Comparison of ENCODE assay signal across 8 mouse cellular contexts in the genomic region with DNA sequence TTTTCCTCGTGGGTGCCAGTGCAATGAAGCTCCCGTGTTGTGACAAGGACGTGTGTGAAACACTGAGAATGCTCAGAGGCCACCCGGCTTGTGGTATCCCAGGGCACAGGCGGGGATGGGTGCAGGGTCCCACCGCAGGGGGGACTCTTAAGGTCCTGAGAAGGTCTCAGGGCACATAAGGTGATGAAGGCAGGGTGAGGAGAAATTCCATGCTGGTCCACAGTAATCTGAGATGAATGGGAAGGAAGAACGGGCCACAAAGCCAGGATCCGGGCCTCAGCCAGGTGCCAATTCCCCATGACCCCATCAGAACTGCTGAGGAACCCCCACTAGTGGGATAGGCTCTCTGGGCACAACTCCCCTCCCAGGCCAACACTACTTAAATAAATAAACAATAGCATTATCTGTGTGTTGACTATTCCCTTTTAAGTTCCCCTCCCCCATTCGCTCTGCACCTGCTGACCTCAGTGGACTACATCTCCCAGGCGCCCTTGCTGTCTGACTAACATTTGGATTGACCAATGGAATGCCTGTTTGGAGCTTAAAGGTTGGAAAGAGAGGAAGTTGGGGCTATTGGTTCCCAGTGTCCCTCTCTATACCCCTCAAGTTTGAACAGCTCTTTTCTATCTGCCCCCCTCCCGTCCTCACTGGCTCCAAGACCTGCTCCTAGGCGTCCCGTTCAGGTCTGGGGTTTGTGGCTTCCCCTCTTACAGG. TPM values are rescaled to one million over a fixed set of nuclear protein-coding genes. Genes with fewer than 3 reads are reported as not detected.
DNase-seq lines count a peak whose midpoint lies in the region; ATAC-seq and TF ChIP-seq lines count a peak whose summit lies in the region.

No protein-coding gene starts in this region.

- WGBS in embryonic facial prominence, embryonic 11.5 days, result 38% methylated on average over 13 of the region's 13 CpGs
- WGBS in heart, postnatal 0 days, result 41% methylated on average over 13 of the region's 13 CpGs
- 36% methylated on average over 13 of the region's 13 CpGs for WGBS in midbrain, embryonic 11.5 days

- peaks cover 4% of the 10 kb centered on the region for H3K27me3 ChIP-seq in embryonic facial prominence, embryonic 11.5 days (ENCODE audit: control insufficient read depth, insufficient read depth, low read length)
- H3K27me3 ChIP-seq in heart, postnatal 0 days (ENCODE audit: control insufficient read depth, insufficient read depth, low read length), result peaks cover 6% of the 10 kb centered on the region
- no peaks in the 10 kb centered on the region; the same call in 1 of the 2 replicates for H3K27me3 ChIP-seq in midbrain, embryonic 11.5 days (ENCODE audit: control insufficient read depth, insufficient read depth, low read length)

- H3K4me1 ChIP-seq in embryonic facial prominence, embryonic 11.5 days (ENCODE audit: control insufficient read depth, insufficient read depth, low read length), result peaks cover 2% of the 10 kb centered on the region; the same call in 1 of the 2 replicates
- H3K4me1 ChIP-seq in heart, postnatal 0 days (ENCODE audit: control insufficient read depth, insufficient read depth), result peaks cover 6% of the 10 kb centered on the region
- peaks cover 24% of the 10 kb centered on the region for H3K4me1 ChIP-seq in midbrain, embryonic 11.5 days (ENCODE audit: control insufficient read depth, insufficient read depth, low read length)

- TF ChIP-seq CTCF in heart, postnatal 0 days (IDR thresholded peaks at IDR 0.05; ENCODE audit: low read depth), result no peak

- no peak overlapping the region for H3K27ac ChIP-seq in embryonic facial prominence, embryonic 11.5 days (replicated peaks; ENCODE audit: low read depth, low read length)
- H3K27ac ChIP-seq in heart, postnatal 0 days (ENCODE audit: low read depth), result no peak overlapping the region
- peak overlapping the region; percentile 32 for H3K27ac ChIP-seq in midbrain, embryonic 11.5 days (ENCODE audit: low read depth, low read length)

- no peak for TF ChIP-seq EP300 in heart, postnatal 0 days (IDR thresholded peaks at IDR 0.05; ENCODE audit: low read depth)

- H3K4me3 ChIP-seq in embryonic facial prominence, embryonic 11.5 days (ENCODE audit: low read depth, low read length), result no peak overlapping the region
- 0 out of 2 replicates have a peak overlapping the region, but pooled peaks have one; percentile 17 for H3K4me3 ChIP-seq in heart, postnatal 0 days (ENCODE audit: low read depth, low read length)
- H3K4me3 ChIP-seq in midbrain, embryonic 11.5 days (ENCODE audit: low read depth, low read length), result 0 out of 2 replicates have a peak overlapping the region, but pooled peaks have one; percentile 9

- no peaks in the 10 kb centered on the region for H3K36me3 ChIP-seq in embryonic facial prominence, embryonic 11.5 days (replicated peaks; ENCODE audit: control insufficient read depth, insufficient read depth, low read depth, low read length)
- no peaks in the 10 kb centered on the region for H3K36me3 ChIP-seq in heart, postnatal 0 days (replicated peaks; ENCODE audit: control insufficient read depth, insufficient read depth, low read length)
- no peaks in the 10 kb centered on the region for H3K36me3 ChIP-seq in midbrain, embryonic 11.5 days (ENCODE audit: control insufficient read depth, insufficient read depth, low read length)

- peak; percentile 68; the same call in 1 of the 2 replicates for ATAC-seq in embryonic facial prominence, embryonic 11.5 days (replicated peaks; ENCODE audit: insufficient number of reproducible peaks, low FRiP score, low TSS enrichment, low read depth)
- ATAC-seq in heart, postnatal 0 days (ENCODE audit: insufficient read depth, low read depth), result peak; percentile 49
- peak; percentile 58 for ATAC-seq in midbrain, embryonic 11.5 days (ENCODE audit: low FRiP score)
- no peak for ATAC-seq in activated CD4-positive, CD25-positive, alpha-beta regulatory T cell, adult 4 months

- H3K9ac ChIP-seq in embryonic facial prominence, embryonic 11.5 days (replicated peaks; ENCODE audit: low read length), result no peak overlapping the region
- H3K9ac ChIP-seq in heart, postnatal 0 days (replicated peaks; ENCODE audit: low read depth, low read length), result no peak overlapping the region
- H3K9ac ChIP-seq in midbrain, embryonic 11.5 days (ENCODE audit: low read length), result peak overlapping the region; percentile 43; the same call in 1 of the 2 replicates

- H3K4me2 ChIP-seq in embryonic facial prominence, embryonic 11.5 days (ENCODE audit: low read depth, low read length), result peak overlapping the region; percentile 19; the same call in 1 of the 2 replicates
- H3K4me2 ChIP-seq in heart, postnatal 0 days (ENCODE audit: low read depth, low read length), result peak overlapping the region; percentile 36
- H3K4me2 ChIP-seq in midbrain, embryonic 11.5 days, result peak overlapping the region; percentile 40

- no peaks in the 10 kb centered on the region for H3K9me3 ChIP-seq in embryonic facial prominence, embryonic 11.5 days (replicated peaks; ENCODE audit: control insufficient read depth, low read length)
- no peaks in the 10 kb centered on the region for H3K9me3 ChIP-seq in heart, postnatal 0 days (replicated peaks; ENCODE audit: control insufficient read depth, low read length)
- peaks cover 5% of the 10 kb centered on the region; the same call in 1 of the 2 replicates for H3K9me3 ChIP-seq in midbrain, embryonic 11.5 days (ENCODE audit: control insufficient read depth, low read length)

- peak; percentile 27 to 28 for DNase-seq in urinary bladder, adult 18-20 months (ENCODE audit: low spot score in 2 of 2)
- DNase-seq in urinary bladder, adult 2 months (ENCODE audit: low spot score), result no peak
- peak; percentile 71 for DNase-seq in embryonic facial prominence, embryonic 11.5 days (ENCODE audit: low spot score)
- DNase-seq in heart, postnatal 0 days (ENCODE audit: low spot score), result peak; percentile 51
- DNase-seq in kidney, postnatal 4 days, result peak; percentile 68 to 70
- peak; percentile 92 for DNase-seq in midbrain, embryonic 11.5 days (ENCODE audit: low spot score, missing footprints)
- DNase-seq in right cerebral cortex, postnatal 36 days (ENCODE audit: low spot score in 2 of 2), result no peak

RNA-seq across cellular contexts. Expression of gene Cux2, which starts 4.4 kb away (rescaled TPM):
- 4.7 and 5.1 TPM in 2 replicates for polyA plus RNA-seq in urinary bladder, adult 2 months (2012; rRNA removed)
- polyA plus RNA-seq in embryonic facial prominence, embryonic 11.5 days (2014; fragmentation: Nextera tagmentation; extraction: Ambion mirVana), result 4.5 and 6.2 TPM in 2 replicates
- 3.3 and 9.5 TPM in 2 replicates for total RNA-seq in heart, postnatal 0 days (2014; rRNA removed; ENCODE audit: low replicate concordance)
- 1.3 and 1.4 TPM in 2 replicates for polyA plus RNA-seq in heart, postnatal 0 days (2015; fragmentation: Nextera tagmentation; extraction: Ambion mirVana)
- polyA plus RNA-seq in midbrain, embryonic 11.5 days (2014; fragmentation: Nextera tagmentation; extraction: Ambion mirVana), result 11.1 and 12.6 TPM in 2 replicates
- polyA plus RNA-seq in activated CD4-positive, CD25-positive, alpha-beta regulatory T cell, adult 4 months (2017; shearing (Covaris generic)), result under 1 TPM in 1 of 2 experiments, not detected in 1; 0.13 TPM

RNA-seq across cellular contexts. Expression of gene Myl2, which starts 46.5 kb away (rescaled TPM):
- not detected in 2 replicates for polyA plus RNA-seq in urinary bladder, adult 2 months (2012; rRNA removed)
- polyA plus RNA-seq in embryonic facial prominence, embryonic 11.5 days (2014; fragmentation: Nextera tagmentation; extraction: Ambion mirVana), result 14.5 and 37.6 TPM in 2 replicates
- total RNA-seq in heart, postnatal 0 days (2014; rRNA removed; ENCODE audit: low replicate concordance), result 7,568 and 8,637 TPM in 2 replicates
- 15,488 and 15,525 TPM in 2 replicates for polyA plus RNA-seq in heart, postnatal 0 days (2015; fragmentation: Nextera tagmentation; extraction: Ambion mirVana)
- polyA plus RNA-seq in midbrain, embryonic 11.5 days (2014; fragmentation: Nextera tagmentation; extraction: Ambion mirVana), result 0.29 TPM in 1 of 2 replicates, not detected in the other
- not detected for polyA plus RNA-seq in activated CD4-positive, CD25-positive, alpha-beta regulatory T cell, adult 4 months (2017; shearing (Covaris generic))

Comparison
In these comparisons a context has a peak if more than half of its experiments do, and no peak if none do; other contexts are left out.
1. DNase-seq: peak in urinary bladder, adult 18-20 months (2 of 2), embryonic facial prominence, embryonic 11.5 days (single experiment), heart, postnatal 0 days (single experiment), kidney, postnatal 4 days (2 of 2) and midbrain, embryonic 11.5 days (single experiment); none in urinary bladder, adult 2 months (single experiment) and right cerebral cortex, postnatal 36 days (0 of 2).
2. RNA of gene Myl2, which starts 46.5 kb away (polyA plus RNA-seq): 15,488 to 15,525 TPM in heart, postnatal 0 days; 14.5 to 37.6 TPM in embryonic facial prominence, embryonic 11.5 days, 0.29 TPM in midbrain, embryonic 11.5 days, not detected in urinary bladder, adult 2 months and not detected in activated CD4-positive, CD25-positive, alpha-beta regulatory T cell, adult 4 months; every median in the first group is over 100 times any median in the second.
3. Peak in every context shown above with its lines, with median percentiles within 50 percentile points of each other: H3K4me2 ChIP-seq.